Mouse (Mus musculus): ENCODE results near the gene Slc37a3. TPM values are rescaled to one million over a fixed set of nuclear protein-coding genes. Genes with fewer than 3 reads are reported as not detected.

Gene Slc37a3
- polyA plus RNA-seq, 1 experiment from 2014 or later = 35.1 TPM

- Histone ChIP-seq H3K27me3 (replicated peaks; ENCODE audit: control insufficient read depth, insufficient read depth, low read length) (no peaks in the 10 kb centered on the region), H3K4me3 (ENCODE audit: low read length) (no peak overlapping the region), H3K4me2 (ENCODE audit: low read depth, low read length) (no peak overlapping the region), H3K4me1 (ENCODE audit: control insufficient read depth, insufficient read depth, low read length) (no peaks in the 10 kb centered on the region), H3K9ac (ENCODE audit: low read depth, low read length) (no peak overlapping the region), H3K27ac (ENCODE audit: low read length) (no peak overlapping the region), H3K9me3 (ENCODE audit: control insufficient read depth, low read length) (no peaks in the 10 kb centered on the region), H3K36me3 (ENCODE audit: control insufficient read depth, insufficient read depth, low read length) (0 out of 2 replicates have a peak, but pooled peaks cover 13% of the 10 kb centered on the region)
- ATAC-seq = no peak
- 88% methylated on average over 8 of the region's 8 CpGs for WGBS
Measured at GRCm38 (mm10) chr6:39338359-39338758, 39.1 kb downstream of the Slc37a3 start.

GRCm38 (mm10) chr6:39334873-39335272, 42.6 kb downstream of the Slc37a3 start:
- no peak overlapping the region for H3K4me2 ChIP-seq (ENCODE audit: low read depth, low read length)

GRCm38 (mm10) chr6:39334224-39334623, 43.3 kb downstream of the Slc37a3 start:
- H3K9ac ChIP-seq (ENCODE audit: low read depth, low read length) = no peak overlapping the region
- no peaks in the 10 kb centered on the region for H3K27me3 ChIP-seq (replicated peaks; ENCODE audit: control insufficient read depth, insufficient read depth, low read length)
- ATAC-seq = no peak
- H3K4me3 ChIP-seq (ENCODE audit: low read length) = no peak overlapping the region
- H3K36me3 ChIP-seq (ENCODE audit: control insufficient read depth, insufficient read depth, low read length) = 0 out of 2 replicates have a peak, but pooled peaks cover 13% of the 10 kb centered on the region
- WGBS = 88% methylated on average over 7 of the region's 7 CpGs
- H3K9me3 ChIP-seq (ENCODE audit: control insufficient read depth, low read length) = no peaks in the 10 kb centered on the region
- H3K4me2 ChIP-seq (ENCODE audit: low read depth, low read length) = no peak overlapping the region
- no peak overlapping the region for H3K27ac ChIP-seq (ENCODE audit: low read length)
- no peaks in the 10 kb centered on the region for H3K4me1 ChIP-seq (ENCODE audit: control insufficient read depth, insufficient read depth, low read length)

More at GRCm38 (mm10) chr6:39334873-39335272, 42.6 kb downstream of the Slc37a3 start:
- H3K27me3 ChIP-seq (replicated peaks; ENCODE audit: control insufficient read depth, insufficient read depth, low read length) = no peaks in the 10 kb centered on the region
- 96% methylated on average over 3 of the region's 3 CpGs for WGBS
- no peak overlapping the region for H3K4me3 ChIP-seq (ENCODE audit: low read length)
- ATAC-seq = no peak
- H3K9me3 ChIP-seq (ENCODE audit: control insufficient read depth, low read length) = no peaks in the 10 kb centered on the region
- no peaks in the 10 kb centered on the region for H3K4me1 ChIP-seq (ENCODE audit: control insufficient read depth, insufficient read depth, low read length)
- no peak overlapping the region for H3K9ac ChIP-seq (ENCODE audit: low read depth, low read length)
- H3K36me3 ChIP-seq (ENCODE audit: control insufficient read depth, insufficient read depth, low read length) = 0 out of 2 replicates have a peak, but pooled peaks cover 13% of the 10 kb centered on the region
- no peak overlapping the region for H3K27ac ChIP-seq (ENCODE audit: low read length)

- Histone ChIP-seq H3K9ac (ENCODE audit: low read depth, low read length) (no peak overlapping the region), H3K4me2 (ENCODE audit: low read depth, low read length) (no peak overlapping the region), H3K27ac (ENCODE audit: low read length) (peak overlapping the region; percentile 29; the same call in 1 of the 2 replicates), H3K4me1 (ENCODE audit: control insufficient read depth, insufficient read depth, low read length) (no peaks in the 10 kb centered on the region), H3K27me3 (replicated peaks; ENCODE audit: control insufficient read depth, insufficient read depth, low read length) (no peaks in the 10 kb centered on the region), H3K9me3 (ENCODE audit: control insufficient read depth, low read length) (no peaks in the 10 kb centered on the region), H3K36me3 (ENCODE audit: control insufficient read depth, insufficient read depth, low read length) (0 out of 2 replicates have a peak, but pooled peaks cover 13% of the 10 kb centered on the region), H3K4me3 (ENCODE audit: low read length) (no peak overlapping the region)
- ATAC-seq = peak; percentile 86
- 82% methylated on average over 7 of the region's 7 CpGs for WGBS
Measured at GRCm38 (mm10) chr6:39331998-39332700, 45.3 kb downstream of the Slc37a3 start.

GRCm38 (mm10) chr6:39330981-39331380, 46.5 kb downstream of the Slc37a3 start:
- WGBS = 89% methylated on average over 7 of the region's 7 CpGs
- Histone ChIP-seq H3K4me1 (ENCODE audit: control insufficient read depth, insufficient read depth, low read length) (no peaks in the 10 kb centered on the region), H3K9ac (ENCODE audit: low read depth, low read length) (no peak overlapping the region), H3K4me2 (ENCODE audit: low read depth, low read length) (no peak overlapping the region), H3K27me3 (replicated peaks; ENCODE audit: control insufficient read depth, insufficient read depth, low read length) (no peaks in the 10 kb centered on the region), H3K27ac (ENCODE audit: low read length) (no peak overlapping the region), H3K9me3 (ENCODE audit: control insufficient read depth, low read length) (no peaks in the 10 kb centered on the region), H3K4me3 (ENCODE audit: low read length) (no peak overlapping the region), H3K36me3 (ENCODE audit: control insufficient read depth, insufficient read depth, low read length) (0 out of 2 replicates have a peak, but pooled peaks cover 11% of the 10 kb centered on the region)
- ATAC-seq = no peak

GRCm38 (mm10) chr6:39320286-39320685, 57.2 kb downstream of the Slc37a3 start:
- Histone ChIP-seq H3K4me1 (ENCODE audit: control insufficient read depth, insufficient read depth, low read length) (no peaks in the 10 kb centered on the region), H3K4me3 (ENCODE audit: low read length) (no peak overlapping the region), H3K4me2 (ENCODE audit: low read depth, low read length) (no peak overlapping the region), H3K9ac (ENCODE audit: low read depth, low read length) (no peak overlapping the region), H3K9me3 (ENCODE audit: control insufficient read depth, low read length) (no peaks in the 10 kb centered on the region), H3K27ac (ENCODE audit: low read length) (no peak overlapping the region), H3K36me3 (ENCODE audit: control insufficient read depth, insufficient read depth, low read length) (no peaks in the 10 kb centered on the region), H3K27me3 (replicated peaks; ENCODE audit: control insufficient read depth, insufficient read depth, low read length) (no peaks in the 10 kb centered on the region)
- WGBS = 92% methylated on average over 5 of the region's 5 CpGs
- ATAC-seq = no peak

- no peaks in the 10 kb centered on the region for H3K27me3 ChIP-seq (replicated peaks; ENCODE audit: control insufficient read depth, insufficient read depth, low read length)
- no peak overlapping the region for H3K27ac ChIP-seq (ENCODE audit: low read length)
- H3K4me3 ChIP-seq (ENCODE audit: low read length) = no peak overlapping the region
- ATAC-seq = peak; percentile 38; the same call in 1 of the 2 replicates
- no peaks in the 10 kb centered on the region for H3K36me3 ChIP-seq (ENCODE audit: control insufficient read depth, insufficient read depth, low read length)
- no peaks in the 10 kb centered on the region for H3K9me3 ChIP-seq (ENCODE audit: control insufficient read depth, low read length)
- 59% methylated on average over 18 of the region's 19 CpGs for WGBS
- no peak overlapping the region for H3K4me2 ChIP-seq (ENCODE audit: low read depth, low read length)
- no peaks in the 10 kb centered on the region for H3K4me1 ChIP-seq (ENCODE audit: control insufficient read depth, insufficient read depth, low read length)
- H3K9ac ChIP-seq (ENCODE audit: low read depth, low read length) = no peak overlapping the region
Measured at GRCm38 (mm10) chr6:39319061-39319761, 58.3 kb downstream of the Slc37a3 start.

GRCm38 (mm10) chr6:39318631-39319010, 58.9 kb downstream of the Slc37a3 start:
- WGBS = 87% methylated on average over 2 of the region's 2 CpGs
- Histone ChIP-seq H3K4me3 (ENCODE audit: low read length) (no peak overlapping the region), H3K4me2 (ENCODE audit: low read depth, low read length) (no peak overlapping the region), H3K9me3 (ENCODE audit: control insufficient read depth, low read length) (no peaks in the 10 kb centered on the region), H3K27me3 (replicated peaks; ENCODE audit: control insufficient read depth, insufficient read depth, low read length) (no peaks in the 10 kb centered on the region), H3K4me1 (ENCODE audit: control insufficient read depth, insufficient read depth, low read length) (no peaks in the 10 kb centered on the region), H3K27ac (ENCODE audit: low read length) (no peak overlapping the region), H3K36me3 (ENCODE audit: control insufficient read depth, insufficient read depth, low read length) (no peaks in the 10 kb centered on the region), H3K9ac (ENCODE audit: low read depth, low read length) (no peak overlapping the region)
- no peak for ATAC-seq

GRCm38 (mm10) chr6:39317854-39318630, 59.4 kb downstream of the Slc37a3 start:
- H3K27me3 ChIP-seq (replicated peaks; ENCODE audit: control insufficient read depth, insufficient read depth, low read length) = no peaks in the 10 kb centered on the region
- H3K9me3 ChIP-seq (ENCODE audit: control insufficient read depth, low read length) = no peaks in the 10 kb centered on the region
- WGBS = 84% methylated on average over 10 of the region's 10 CpGs
- no peak overlapping the region for H3K27ac ChIP-seq (ENCODE audit: low read length)
- no peaks in the 10 kb centered on the region for H3K36me3 ChIP-seq (ENCODE audit: control insufficient read depth, insufficient read depth, low read length)
- H3K9ac ChIP-seq (ENCODE audit: low read depth, low read length) = no peak overlapping the region
- H3K4me1 ChIP-seq (ENCODE audit: control insufficient read depth, insufficient read depth, low read length) = no peaks in the 10 kb centered on the region
- no peak for ATAC-seq
- no peak overlapping the region for H3K4me3 ChIP-seq (ENCODE audit: low read length)
- no peak overlapping the region for H3K4me2 ChIP-seq (ENCODE audit: low read depth, low read length)

Measured in intestine, embryonic 16.5 days (tissue).